In genomic region chr3:84442890-84443289, GRCm38 (mm10) we compare ENCODE assay signal across 14 mouse cellular contexts.
"Had no signal": no experiment of that assay in that cellular context is flagged by ENCODE, and none has a peak within 500 bp of the region (broad histone marks: within the 10 kb centered on the region; RNA-seq: fewer than 3 reads in every experiment).

No protein-coding gene starts in this region.

- H3K4me2 ChIP-seq: limb, embryonic 12.5 days; midbrain, embryonic 13.5 days; neural tube, embryonic 12.5 days had no signal

- H3K4me3 ChIP-seq: limb, embryonic 12.5 days; midbrain, embryonic 13.5 days; myocyte; neural tube, embryonic 12.5 days had no signal

- H3K27ac ChIP-seq: limb, embryonic 12.5 days; liver, embryonic 14.5 days; midbrain, embryonic 13.5 days; neural tube, embryonic 12.5 days; stomach, postnatal 0 days had no signal

- H3K9me3 ChIP-seq: limb, embryonic 12.5 days; midbrain, embryonic 13.5 days; neural tube, embryonic 12.5 days had no signal

- H3K9ac ChIP-seq: limb, embryonic 12.5 days; liver, embryonic 14.5 days; midbrain, embryonic 13.5 days; neural tube, embryonic 12.5 days had no signal

- H3K27me3 ChIP-seq: limb, embryonic 12.5 days had no signal

- DNase-seq: kidney, adult 8-10 months; kidney, postnatal 25 days; layer of hippocampus, adult 9-11 months; layer of hippocampus, postnatal 36 days; liver; lung, adult 18-20 months; lung, postnatal 4 days; thymus, postnatal 4 days had no signal

- ATAC-seq: midbrain, embryonic 13.5 days had no signal
